Mouse (Mus musculus) heart, postnatal 10 days (tissue): ENCODE results near the gene Tmem235. TPM values are rescaled to one million over a fixed set of nuclear protein-coding genes. Genes with fewer than 3 reads are reported as not detected.
"Not testable (repeated sequence)": the region's sequence is repeated elsewhere in the genome, so short reads cannot be mapped to it uniquely, and the experiment has no call there.

Experiments
- DNase-seq, 2 experiments: peaks; one replicate each; pipeline ENCODE4 v3.0.0; 2021
- intact Hi-C: fragments of 180-260 bp; cut with DNase I; formaldehyde crosslinking; loops from one replicate; pipeline ENCODE4 v1.15.1; 2025
- total RNA-seq, 2 experiments: library from RNA; stranded (reverse); gene quantifications; 2 replicates each; pipeline ENCODE4 v1.2.3; 2021

Gene Tmem235
- total RNA-seq, result not detected

GRCm38 (mm10) chr11:117860601-117861000 is at the start of gene Tmem235:
TSS of gene Tmem235 (plus strand) at chr11:117860752.
- intact Hi-C loops, result no loop called here
- no peak for DNase-seq

DNA sequence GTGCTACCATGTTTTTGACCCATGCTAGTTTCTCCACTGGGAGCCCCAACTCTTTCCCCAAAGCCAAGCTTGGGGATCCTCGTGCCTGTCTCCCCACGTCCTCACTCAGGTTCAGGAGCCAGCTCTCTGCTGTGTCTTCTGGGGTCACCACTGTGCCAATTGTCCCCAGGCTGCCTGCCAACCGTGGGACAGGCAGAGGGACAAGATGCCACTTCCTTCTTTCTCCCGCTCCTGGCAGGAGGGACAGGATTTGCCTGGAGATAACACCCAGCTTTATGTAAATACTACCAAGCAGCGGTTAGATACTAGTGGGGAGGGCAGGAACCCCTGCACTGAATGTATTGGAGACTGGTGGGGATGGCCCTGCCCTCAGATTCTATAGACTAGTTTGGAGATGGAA is 46.7 kb upstream of the Tmem235 start:
- DNase-seq, result no peak
- intact Hi-C loops, result no loop called here

DNA sequence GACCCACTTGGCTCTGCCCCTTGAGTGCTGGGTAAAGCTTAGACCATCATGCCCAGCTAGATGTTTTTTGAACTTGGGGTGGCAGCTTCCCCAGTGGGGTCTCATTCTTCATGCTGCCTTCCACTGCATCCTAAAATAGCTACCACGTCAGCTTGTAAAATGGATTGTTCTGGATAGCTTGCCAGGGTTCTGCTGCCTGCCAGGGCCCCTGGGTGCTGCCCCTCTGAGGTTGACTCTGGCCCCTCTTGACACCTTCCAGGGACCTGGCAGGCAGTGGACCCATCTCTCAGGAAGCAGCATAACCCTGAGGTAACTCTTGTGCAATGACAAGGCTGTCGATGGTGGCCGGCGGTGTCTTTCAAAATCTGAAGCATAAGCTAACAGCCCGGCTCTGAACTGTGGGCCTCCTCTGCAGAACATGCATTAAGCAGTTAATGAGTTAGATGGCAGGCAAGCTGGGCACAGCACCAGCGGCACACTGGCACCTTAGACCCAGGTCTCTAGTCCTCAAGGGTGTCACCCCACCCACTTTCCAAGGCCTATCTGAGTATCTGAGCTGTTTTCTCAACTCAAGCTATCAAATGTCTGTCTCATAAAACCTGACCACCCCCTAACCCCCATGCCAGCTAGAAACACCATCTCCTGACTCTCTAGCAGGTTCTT is 45.7 kb upstream of the Tmem235 start:
- intact Hi-C loops, result no loop called here
- DNase-seq, result no peak

GRCm38 (mm10) chr11:117815850-117816249 is 44.7 kb upstream of the Tmem235 start:
- intact Hi-C loops, DNase-seq: not testable (repeated sequence)

- intact Hi-C loops, result no loop called here
- DNase-seq, result no peak
Observed at GRCm38 (mm10) chr11:117816389-117816996, 44.1 kb upstream of the Tmem235 start.

GRCm38 (mm10) chr11:117819095-117819494 is 41.5 kb upstream of the Tmem235 start:
- intact Hi-C loops, result no loop called here
- peak; percentile 80 to 86 for DNase-seq

GRCm38 (mm10) chr11:117820173-117820572 is 40.4 kb upstream of the Tmem235 start:
- intact Hi-C loops, result loop anchor here (10.0 kb wide), 1 partner anchor 345 kb away; no protein-coding TSS in a partner anchor
- no peak for DNase-seq

DNA sequence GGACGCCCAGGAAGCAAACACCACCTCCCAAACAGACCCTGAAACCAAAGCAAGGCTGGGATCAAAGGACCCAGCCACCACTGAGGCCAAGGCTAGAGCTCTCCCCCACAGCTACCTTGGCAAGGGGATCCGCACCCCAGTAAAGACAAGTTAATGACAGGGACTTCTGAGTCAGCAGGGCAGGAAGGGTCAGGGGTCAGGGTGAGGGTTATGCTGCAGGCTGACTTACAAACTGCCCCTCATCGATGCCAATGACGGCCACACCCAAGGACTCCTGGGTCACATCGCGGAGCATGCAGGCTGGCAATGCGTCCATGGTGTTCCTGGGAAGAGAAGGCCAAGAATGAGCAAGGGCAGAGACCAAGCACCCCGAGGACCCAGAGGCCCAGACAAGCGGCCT is 38.7 kb upstream of the Tmem235 start:
- no peak for DNase-seq
- intact Hi-C loops, result loop anchor here (10.0 kb wide), 1 partner anchor 347 kb away; no protein-coding TSS in a partner anchor

GRCm38 (mm10) chr11:117822728-117823241 is 37.8 kb upstream of the Tmem235 start:
- intact Hi-C loops, result loop anchor here (10.0 kb wide), 1 partner anchor 348 kb away; no protein-coding TSS in a partner anchor
- peak; percentile 66 to 74 for DNase-seq

- no peak for DNase-seq
- intact Hi-C loops, result loop anchor here (10.0 kb wide), 1 partner anchor 349 kb away; no protein-coding TSS in a partner anchor
Observed at GRCm38 (mm10) chr11:117823411-117823810, 37.1 kb upstream of the Tmem235 start.

DNA sequence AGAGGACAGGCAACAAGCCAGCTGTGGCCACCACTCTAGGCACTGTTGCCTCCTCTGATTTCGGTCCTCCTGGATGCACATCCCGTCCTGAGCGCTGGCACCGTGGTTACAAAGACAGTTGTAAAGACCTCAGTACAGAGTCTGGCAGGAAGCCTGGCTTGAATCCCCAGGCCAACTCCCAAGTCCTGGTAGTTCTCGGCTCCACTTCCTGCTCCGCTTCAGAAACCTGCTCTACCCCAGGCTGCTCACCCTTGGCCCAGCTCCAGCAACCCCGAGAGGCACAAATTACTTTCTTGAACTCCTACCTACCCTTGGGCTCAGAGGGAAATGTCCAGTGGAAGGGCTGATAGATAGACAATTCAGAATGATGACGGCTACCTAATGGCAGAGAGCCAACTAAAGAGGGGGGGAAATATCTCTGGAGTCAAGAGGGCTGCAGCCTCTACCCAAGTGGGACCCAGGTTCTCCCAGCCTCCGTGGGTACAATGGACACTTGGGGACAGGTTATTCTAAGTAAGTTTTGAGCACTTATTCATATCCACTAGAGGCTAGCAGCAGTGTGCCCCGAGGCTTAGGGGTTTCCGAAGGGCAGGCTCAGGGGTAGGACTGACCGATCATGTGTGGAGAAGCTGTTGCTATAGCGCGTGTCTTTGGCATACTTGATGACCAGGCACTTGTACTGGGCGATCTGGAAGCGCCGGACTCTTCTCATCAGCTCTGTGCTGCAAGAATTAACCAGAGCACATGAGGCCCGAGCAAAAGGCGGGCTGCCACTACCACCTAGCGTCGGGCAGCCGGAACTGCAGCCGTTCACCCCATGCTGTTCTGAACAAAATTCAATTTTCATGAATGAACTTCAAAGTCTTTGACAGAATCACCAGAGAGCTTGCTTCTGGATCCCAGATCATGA is 36.2 kb upstream of the Tmem235 start:
- DNase-seq, result peak; percentile 88 to 91
- intact Hi-C loops, result loop anchor here (1.0 to 10.0 kb wide), 2 partner anchors 115 to 350 kb away; no protein-coding TSS in a partner anchor

- intact Hi-C loops, result loop anchor here (1.0 to 10.0 kb wide), 3 partner anchors 23 to 351 kb away; partner anchors contain the start of gene Birc5
- DNase-seq, result peak; percentile 82 to 83
Observed at GRCm38 (mm10) chr11:117825333-117826101, 35.0 kb upstream of the Tmem235 start, which contains the start of the genes Afmid and Tk1. TSS of gene Afmid (plus strand) at chr11:117825924. TSS of gene Tk1 (minus strand) at chr11:117826092.

DNA sequence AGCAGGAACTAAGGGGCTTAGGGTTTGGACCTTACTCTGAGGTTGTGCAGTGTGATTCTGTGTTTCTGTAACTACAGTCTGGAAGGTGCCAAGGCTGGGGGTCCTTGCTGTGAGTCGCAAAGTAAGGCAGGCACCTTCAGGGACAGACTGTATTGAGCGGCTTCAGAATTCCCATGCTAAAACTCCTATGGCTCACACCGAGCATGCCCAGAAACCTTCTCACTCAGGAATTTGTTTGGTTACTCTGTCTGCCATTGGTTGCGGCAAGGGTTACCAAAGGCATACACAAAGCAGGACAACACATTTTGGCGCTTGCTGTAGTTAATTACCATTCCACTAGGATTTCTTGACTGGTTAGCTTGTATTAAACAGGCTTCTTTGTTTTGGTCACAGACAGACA is 34.4 kb upstream of the Tmem235 start:
- intact Hi-C loops, result loop anchor here (2.0 to 10.0 kb wide), 2 partner anchors 23 to 351 kb away; partner anchors contain the start of gene Birc5

DNA sequence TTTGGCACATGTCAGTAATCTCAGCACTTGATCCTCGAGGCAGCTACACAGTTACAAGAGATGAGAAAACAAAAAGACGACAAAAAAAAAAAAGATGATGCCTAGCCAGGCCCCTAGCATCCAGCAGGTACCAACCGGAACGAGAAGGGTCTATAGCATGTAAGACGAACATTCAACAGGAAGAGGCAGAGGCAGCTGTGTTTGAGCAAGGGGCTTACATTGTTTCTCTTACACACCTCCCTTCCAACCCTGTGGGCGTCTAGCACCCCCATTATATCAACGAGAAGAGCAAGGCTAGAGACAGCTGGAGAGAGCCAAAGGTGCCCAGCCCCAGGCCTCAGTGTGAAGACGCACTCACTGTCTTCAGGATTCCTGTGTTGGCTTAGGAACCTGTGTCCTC is 33.6 kb upstream of the Tmem235 start:
- DNase-seq, result no peak
- intact Hi-C loops, result loop anchor here (2.0 to 10.0 kb wide), 2 partner anchors 22 to 352 kb away; partner anchors contain the start of gene Birc5

More for the DNA sequence above, 34.4 kb upstream of the Tmem235 start:
- DNase-seq, result peak in 1 of 2 experiments; percentile 47

DNA sequence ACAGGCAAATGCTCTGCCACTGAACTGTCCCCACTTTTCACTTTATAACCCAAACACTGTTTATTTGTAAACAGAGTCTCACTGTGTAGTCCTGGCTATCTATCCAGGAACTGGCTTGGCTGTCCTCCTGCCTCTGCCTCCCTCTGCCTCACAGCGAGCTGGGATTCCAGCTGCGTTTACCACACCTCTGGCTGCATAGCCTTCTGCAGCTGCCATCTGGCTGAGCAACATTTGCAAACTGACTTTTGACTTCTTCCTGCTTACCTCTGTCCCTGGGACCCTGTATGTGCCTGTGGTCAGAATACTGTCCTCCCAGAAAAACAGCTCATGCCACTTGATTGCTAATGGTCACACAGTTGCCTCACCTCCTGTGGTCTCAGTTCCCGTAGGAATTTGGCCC is 33.2 kb upstream of the Tmem235 start:
- intact Hi-C loops, result loop anchor here (2.0 to 10.0 kb wide), 2 partner anchors 21 to 353 kb away; partner anchors contain the start of gene Birc5
- peak in 1 of 2 experiments; percentile 25 for DNase-seq

GRCm38 (mm10) chr11:117828149-117828887 is 32.2 kb upstream of the Tmem235 start:
- intact Hi-C loops, result loop anchor here (2.0 to 10.0 kb wide), 2 partner anchors 354 to 448 kb away; no protein-coding TSS in a partner anchor
- peak; percentile 53 to 62 for DNase-seq

GRCm38 (mm10) chr11:117828888-117829604 is 31.5 kb upstream of the Tmem235 start:
- intact Hi-C loops, result loop anchor here (2.0 to 10.0 kb wide), 2 partner anchors 354 to 448 kb away; no protein-coding TSS in a partner anchor
- DNase-seq, result peak; percentile 79 to 80
